Mouse (Mus musculus): Measurements from ENCODE around the gene Nfe2l1. TPM values are rescaled to one million over a fixed set of nuclear protein-coding genes. Genes with fewer than 3 reads are reported as not detected.
A peak's percentile ranks its signal among the peaks of the same experiment; 100 is the strongest.

Nfe2l1 gene
- 85.8 and 89.7 TPM in 2 replicates for polyA plus RNA-seq (2016; fragmentation: Nextera tagmentation; extraction: Ambion mirVana)

GRCm38 (mm10) chr11:96829813-96830538 is at the start of gene Nfe2l1:
TSS of gene Nfe2l1 (minus strand) at chr11:96829968.
- Histone ChIP-seq H3K4me1 (replicated peaks) (peaks cover 39% of the 10 kb centered on the region), H3K4me2 (peak within 1 kb of the TSS; percentile 92), H3K27ac (ENCODE audit: poor library complexity, severe bottlenecking) (peak within 1 kb of the TSS; percentile 100), H3K9me3 (replicated peaks) (no peaks in the 10 kb centered on the region), H3K27me3 (replicated peaks) (no peaks in the 10 kb centered on the region), H3K9ac (peak within 1 kb of the TSS; percentile 94), H3K4me3 (peak within 1 kb of the TSS; percentile 83), H3K36me3 (peaks cover 21% of the 10 kb centered on the region)
- ATAC-seq (ENCODE audit: insufficient number of reproducible peaks, low FRiP score) = peak; percentile 98
- 0% methylated on average over 51 of the region's 51 CpGs for WGBS

DNA sequence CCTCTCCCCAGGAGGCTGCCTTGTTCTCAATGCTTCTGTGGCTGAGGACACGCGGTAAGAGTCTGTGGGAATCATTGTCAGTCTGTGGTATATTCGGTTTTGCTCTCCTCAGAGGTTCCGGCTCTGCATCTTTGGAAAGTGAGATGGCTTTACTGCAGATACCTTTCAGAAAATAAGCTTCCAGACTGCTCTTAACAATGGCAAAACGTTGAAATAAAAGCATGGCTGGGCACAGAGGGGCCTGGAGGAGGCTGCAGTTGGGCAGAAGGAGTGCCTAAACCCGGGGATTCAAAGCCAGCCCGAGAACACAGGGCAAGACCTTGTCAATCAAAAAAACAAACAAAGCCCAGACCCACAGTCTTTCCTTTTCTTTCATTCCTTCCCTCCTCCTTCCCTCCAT is 49.6 kb upstream of the Nfe2l1 start:
- H3K4me3 ChIP-seq = no peak overlapping the region
- H3K9ac ChIP-seq = no peak overlapping the region
- no peak overlapping the region for H3K27ac ChIP-seq (ENCODE audit: poor library complexity, severe bottlenecking)
- peaks cover 27% of the 10 kb centered on the region for H3K27me3 ChIP-seq (replicated peaks)
- ATAC-seq (ENCODE audit: insufficient number of reproducible peaks, low FRiP score) = no peak
- no peaks in the 10 kb centered on the region for H3K9me3 ChIP-seq (replicated peaks)
- H3K4me2 ChIP-seq = no peak overlapping the region
- WGBS = 47% methylated on average over 7 of the region's 7 CpGs
- H3K4me1 ChIP-seq (replicated peaks) = peaks cover 17% of the 10 kb centered on the region
- no peaks in the 10 kb centered on the region for H3K36me3 ChIP-seq

DNA sequence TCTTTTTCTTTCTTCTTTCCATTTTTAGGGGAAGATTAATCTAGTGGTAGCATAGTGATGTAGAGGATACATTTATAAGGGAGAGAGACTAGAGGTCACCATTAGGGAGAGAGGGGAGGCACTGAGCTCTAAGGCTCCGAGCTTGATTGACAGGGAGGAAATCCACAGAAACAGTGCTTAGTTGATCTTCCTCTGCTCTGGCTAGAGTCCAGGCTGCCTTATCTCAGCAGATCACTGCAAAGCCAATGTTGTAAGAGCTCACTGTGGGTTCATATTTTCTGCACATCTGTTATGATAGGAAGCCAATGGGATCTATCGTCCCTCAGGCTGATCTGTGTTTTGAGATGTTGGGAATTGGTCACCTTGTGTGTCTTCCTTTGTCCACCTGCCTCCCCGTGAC is 48.9 kb upstream of the Nfe2l1 start:
- H3K4me3 ChIP-seq = no peak overlapping the region
- no peak for ATAC-seq (ENCODE audit: insufficient number of reproducible peaks, low FRiP score)
- no peak overlapping the region for H3K9ac ChIP-seq
- peaks cover 27% of the 10 kb centered on the region for H3K27me3 ChIP-seq (replicated peaks)
- no peaks in the 10 kb centered on the region for H3K36me3 ChIP-seq
- H3K9me3 ChIP-seq (replicated peaks) = no peaks in the 10 kb centered on the region
- peaks cover 21% of the 10 kb centered on the region for H3K4me1 ChIP-seq (replicated peaks)
- no peak overlapping the region for H3K4me2 ChIP-seq
- whole genome bisulfite sequencing = 56% methylated on average over 3 of the region's 3 CpGs
- no peak overlapping the region for H3K27ac ChIP-seq (ENCODE audit: poor library complexity, severe bottlenecking)

GRCm38 (mm10) chr11:96877071-96877470 is 47.3 kb upstream of the Nfe2l1 start:
- 45% methylated on average over 4 of the region's 4 CpGs for WGBS
- H3K9ac ChIP-seq = no peak overlapping the region
- no peaks in the 10 kb centered on the region for H3K36me3 ChIP-seq
- no peak for ATAC-seq (ENCODE audit: insufficient number of reproducible peaks, low FRiP score)
- no peak overlapping the region for H3K4me3 ChIP-seq
- H3K27me3 ChIP-seq (replicated peaks) = peaks cover 27% of the 10 kb centered on the region
- no peak overlapping the region for H3K27ac ChIP-seq (ENCODE audit: poor library complexity, severe bottlenecking)
- peaks cover 36% of the 10 kb centered on the region for H3K4me1 ChIP-seq (replicated peaks)
- no peaks in the 10 kb centered on the region for H3K9me3 ChIP-seq (replicated peaks)
- H3K4me2 ChIP-seq = no peak overlapping the region

DNA sequence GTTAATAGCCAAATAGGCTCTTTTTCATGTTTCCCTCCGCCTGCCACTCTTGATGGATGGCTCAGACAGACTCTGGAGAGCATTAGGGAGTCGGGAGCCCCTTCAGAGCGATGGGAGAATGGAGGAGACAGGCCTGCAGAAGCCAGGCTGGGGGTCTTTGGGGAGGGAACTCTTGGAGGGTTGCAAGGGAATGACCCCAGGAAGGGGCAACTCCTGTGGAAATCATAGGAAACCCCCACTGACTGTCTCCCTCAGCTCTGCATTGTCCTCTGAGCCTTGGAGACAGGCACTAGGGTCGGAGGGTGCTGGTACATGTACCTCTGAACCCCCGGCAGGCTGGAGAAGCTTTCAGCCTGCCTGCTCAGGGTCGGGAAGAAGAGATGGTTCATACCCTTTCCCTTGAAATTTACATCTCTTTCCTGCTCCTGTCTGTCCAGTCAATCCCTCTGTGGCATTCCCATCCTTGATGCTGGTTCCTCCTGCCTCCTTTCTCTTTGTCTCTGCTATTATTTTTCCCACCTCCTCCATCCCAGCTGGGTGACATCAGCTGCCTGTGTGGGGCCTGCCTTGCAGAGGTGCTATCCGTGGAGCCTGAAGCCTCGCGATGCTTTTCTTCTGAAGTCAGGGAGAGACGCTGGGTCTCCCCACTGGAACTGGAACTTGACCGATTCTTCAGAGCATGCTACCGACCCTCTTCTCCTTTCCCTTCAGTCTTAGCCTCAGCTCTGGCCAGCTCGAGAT is 46.7 kb upstream of the Nfe2l1 start:
- Histone ChIP-seq H3K9me3 (replicated peaks) (no peaks in the 10 kb centered on the region), H3K36me3 (no peaks in the 10 kb centered on the region), H3K27ac (ENCODE audit: poor library complexity, severe bottlenecking) (no peak overlapping the region), H3K4me1 (replicated peaks) (peaks cover 36% of the 10 kb centered on the region), H3K27me3 (replicated peaks) (peaks cover 27% of the 10 kb centered on the region), H3K4me2 (peak overlapping the region; percentile 86), H3K9ac (no peak overlapping the region), H3K4me3 (peak overlapping the region; percentile 44)
- 10% methylated on average over 13 of the region's 13 CpGs for WGBS
- ATAC-seq (ENCODE audit: insufficient number of reproducible peaks, low FRiP score) = no peak

DNA sequence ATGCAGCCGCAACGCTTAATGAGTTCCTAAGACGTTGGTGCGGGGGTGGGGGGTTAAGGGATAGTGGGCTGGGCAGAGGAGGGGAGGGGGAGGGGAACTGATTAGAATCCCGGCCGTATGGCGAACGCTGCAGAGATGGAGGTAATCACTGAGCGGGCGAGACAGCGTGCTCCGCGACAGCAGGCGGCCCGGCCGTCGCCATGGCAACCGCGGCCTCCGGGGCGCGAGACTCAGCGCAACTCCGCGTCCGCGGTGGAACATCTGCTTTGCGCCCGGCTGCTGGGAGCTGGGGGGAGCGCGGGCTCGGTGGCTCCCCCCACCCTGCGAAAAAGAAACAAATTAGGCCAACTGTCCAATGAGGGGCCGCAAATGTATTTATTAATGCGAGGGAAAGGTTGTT is 46.0 kb upstream of the Nfe2l1 start:
- H3K4me1 ChIP-seq (replicated peaks) = peaks cover 36% of the 10 kb centered on the region
- H3K27me3 ChIP-seq (replicated peaks) = peaks cover 27% of the 10 kb centered on the region
- no peak overlapping the region for H3K27ac ChIP-seq (ENCODE audit: poor library complexity, severe bottlenecking)
- ATAC-seq (ENCODE audit: insufficient number of reproducible peaks, low FRiP score) = peak; percentile 56; the same call in 1 of the 2 replicates
- WGBS = under 1% methylated on average over 35 of the region's 35 CpGs
- H3K9ac ChIP-seq = no peak overlapping the region
- H3K4me2 ChIP-seq = peak overlapping the region; percentile 86
- peak overlapping the region; percentile 44 for H3K4me3 ChIP-seq
- H3K9me3 ChIP-seq (replicated peaks) = no peaks in the 10 kb centered on the region
- no peaks in the 10 kb centered on the region for H3K36me3 ChIP-seq

DNA sequence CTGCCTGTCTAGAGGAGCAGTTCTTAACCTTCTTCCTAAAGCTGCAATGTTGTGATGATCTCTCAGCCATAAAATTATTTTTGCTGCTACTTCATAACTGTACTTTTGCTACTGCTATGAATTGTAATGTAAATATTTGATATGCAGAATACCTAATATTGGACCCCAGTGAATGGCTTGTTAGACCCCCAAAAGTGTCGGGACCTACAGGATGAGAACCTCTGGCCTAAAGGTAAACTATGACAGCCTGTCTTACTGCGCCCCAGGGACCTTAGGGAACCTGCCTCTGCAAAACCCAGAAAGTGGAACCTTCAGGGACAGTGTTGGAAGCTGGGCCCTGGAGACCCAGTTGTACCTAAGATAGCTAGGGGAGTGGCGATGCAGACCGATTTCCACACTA is 45.5 kb upstream of the Nfe2l1 start:
- Histone ChIP-seq H3K36me3 (no peaks in the 10 kb centered on the region), H3K4me3 (peak overlapping the region; percentile 44), H3K9ac (no peak overlapping the region), H3K27me3 (replicated peaks) (peaks cover 27% of the 10 kb centered on the region), H3K27ac (ENCODE audit: poor library complexity, severe bottlenecking) (no peak overlapping the region), H3K4me1 (replicated peaks) (peaks cover 36% of the 10 kb centered on the region), H3K4me2 (peak overlapping the region; percentile 86), H3K9me3 (replicated peaks) (no peaks in the 10 kb centered on the region)
- no peak for ATAC-seq (ENCODE audit: insufficient number of reproducible peaks, low FRiP score)
- WGBS = 24% methylated on average over 4 of the region's 4 CpGs

GRCm38 (mm10) chr11:96873601-96874140 is 43.9 kb upstream of the Nfe2l1 start:
- Histone ChIP-seq H3K4me1 (replicated peaks) (peaks cover 36% of the 10 kb centered on the region), H3K4me2 (no peak overlapping the region), H3K9me3 (replicated peaks) (no peaks in the 10 kb centered on the region), H3K4me3 (no peak overlapping the region), H3K9ac (peak overlapping the region; percentile 11; the same call in 1 of the 2 replicates), H3K36me3 (no peaks in the 10 kb centered on the region), H3K27ac (ENCODE audit: poor library complexity, severe bottlenecking) (no peak overlapping the region), H3K27me3 (replicated peaks) (peaks cover 27% of the 10 kb centered on the region)
- WGBS = 41% methylated on average over 11 of the region's 11 CpGs
- no peak for ATAC-seq (ENCODE audit: insufficient number of reproducible peaks, low FRiP score)

DNA sequence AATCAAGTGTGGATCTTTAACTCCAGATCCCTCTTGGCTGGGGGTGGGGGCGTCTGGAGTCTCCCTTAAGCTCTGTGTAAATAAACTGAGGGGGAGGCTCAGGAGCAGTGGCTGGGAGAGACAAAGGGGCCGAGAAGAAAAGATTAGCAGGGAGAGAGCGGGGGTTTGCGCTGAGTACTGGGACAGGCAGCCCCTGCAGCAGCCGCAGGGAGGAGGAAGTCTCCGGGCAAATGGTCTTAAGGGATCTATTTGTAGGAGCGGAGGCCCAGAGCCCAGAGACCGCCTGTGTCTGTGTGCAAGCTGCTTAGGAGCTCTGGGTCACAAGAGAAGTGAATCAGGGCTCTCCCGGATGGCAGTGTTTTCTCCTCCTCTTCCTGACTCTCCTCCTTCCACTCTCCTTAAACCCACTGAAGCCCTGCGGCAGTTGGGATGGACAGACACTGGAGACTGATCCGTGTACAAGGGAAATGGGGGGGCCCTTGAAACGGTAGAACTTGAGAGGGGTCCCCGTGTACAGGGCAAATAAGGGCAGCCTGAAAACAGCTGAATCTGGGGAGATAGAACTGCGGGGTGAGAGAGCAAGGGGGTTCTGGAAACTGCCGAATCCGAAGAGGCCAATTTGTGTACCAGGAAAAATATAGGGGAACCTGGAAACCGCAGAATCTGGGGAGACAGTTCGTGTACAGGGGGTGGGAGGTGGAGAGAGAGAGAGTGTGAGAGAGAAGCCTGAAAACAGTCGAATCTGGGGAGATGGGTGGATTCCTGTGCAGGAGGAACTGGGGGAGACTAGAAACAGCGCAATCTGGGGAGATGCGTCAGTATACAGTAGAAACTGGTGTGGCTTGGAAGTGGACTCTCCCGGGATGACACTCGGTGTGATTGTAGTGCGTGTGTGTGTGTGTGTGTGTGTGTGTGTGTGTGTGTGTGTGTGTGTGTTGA is 42.9 kb upstream of the Nfe2l1 start:
- peaks cover 31% of the 10 kb centered on the region for H3K4me1 ChIP-seq (replicated peaks)
- WGBS = 14% methylated on average over 24 of the region's 24 CpGs
- H3K4me2 ChIP-seq = peak overlapping the region; percentile 26
- peak; percentile 52; the same call in 1 of the 2 replicates for ATAC-seq (ENCODE audit: insufficient number of reproducible peaks, low FRiP score)
- H3K36me3 ChIP-seq = no peaks in the 10 kb centered on the region
- peaks cover 19% of the 10 kb centered on the region for H3K27me3 ChIP-seq (replicated peaks)
- peak overlapping the region; percentile 8; the same call in 1 of the 2 replicates for H3K9ac ChIP-seq
- H3K9me3 ChIP-seq (replicated peaks) = no peaks in the 10 kb centered on the region
- no peak overlapping the region for H3K4me3 ChIP-seq
- no peak overlapping the region for H3K27ac ChIP-seq (ENCODE audit: poor library complexity, severe bottlenecking)

GRCm38 (mm10) chr11:96867149-96867548 is 37.4 kb upstream of the Nfe2l1 start:
- no peak overlapping the region for H3K4me3 ChIP-seq
- H3K36me3 ChIP-seq = no peaks in the 10 kb centered on the region
- no peak overlapping the region for H3K4me2 ChIP-seq
- H3K9me3 ChIP-seq (replicated peaks) = no peaks in the 10 kb centered on the region
- 0 out of 2 replicates have a peak, but pooled peaks cover 15% of the 10 kb centered on the region for H3K27me3 ChIP-seq (replicated peaks)
- no peak for ATAC-seq (ENCODE audit: insufficient number of reproducible peaks, low FRiP score)
- H3K9ac ChIP-seq = no peak overlapping the region
- peaks cover 12% of the 10 kb centered on the region for H3K4me1 ChIP-seq (replicated peaks)
- 11% methylated on average over 5 of the region's 5 CpGs for WGBS
- no peak overlapping the region for H3K27ac ChIP-seq (ENCODE audit: poor library complexity, severe bottlenecking)

Data from heart, embryonic 12.5 days (tissue).